Mouse (Mus musculus): Measurements from ENCODE around the gene Six5. TPM values are rescaled to one million over a fixed set of nuclear protein-coding genes. Genes with fewer than 3 reads are reported as not detected.
A peak's percentile ranks its signal among the peaks of the same experiment; 100 is the strongest.

Six5 gene
- total and polyA plus RNA-seq, 2 experiments from 2014 or later = 1.2 to 8.2 TPM

DNA sequence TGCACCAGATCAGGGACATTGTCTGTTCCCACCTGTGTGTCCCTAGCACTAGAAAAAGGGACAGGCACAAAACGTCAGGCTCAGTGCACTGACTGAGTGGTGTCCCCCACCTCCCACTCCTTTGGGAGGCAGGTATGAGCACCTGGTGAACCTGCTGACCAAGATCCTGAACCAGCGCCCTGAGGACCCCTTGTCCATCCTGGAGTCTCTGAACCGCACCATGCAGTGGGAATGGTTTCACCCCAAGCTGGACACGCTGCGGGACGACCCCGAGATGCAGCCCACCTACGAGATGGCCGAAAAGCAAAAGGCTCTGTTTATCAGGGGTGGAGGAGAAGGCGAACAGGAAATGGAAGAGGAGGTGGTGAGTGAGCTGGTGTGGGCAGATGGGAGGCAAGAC lies 37.0 kb upstream of the Six5 start:
- 90% methylated on average over 10 of the region's 10 CpGs for WGBS
- no peak overlapping the region for H3K4me3 ChIP-seq (ENCODE audit: low read depth, low read length)
- no peak for TF ChIP-seq CTCF (IDR thresholded peaks at IDR 0.05)

DNA sequence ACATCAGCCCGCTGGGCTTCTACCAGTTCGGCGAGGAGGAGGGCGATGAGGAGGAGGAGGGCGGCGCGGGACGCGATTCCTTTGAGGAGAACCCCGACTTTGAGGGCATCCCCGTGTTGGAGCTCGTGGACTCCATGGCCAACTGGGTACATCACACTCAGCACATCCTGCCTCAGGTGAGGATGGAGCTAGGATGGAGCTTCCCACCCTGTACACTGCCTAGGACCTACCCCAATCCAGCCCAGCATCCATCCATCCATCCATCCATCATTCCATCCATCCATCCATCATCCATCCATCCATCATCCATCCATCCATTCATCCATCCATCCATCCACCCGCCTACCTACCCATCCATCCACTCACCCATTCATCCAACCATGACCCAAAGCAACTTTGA lies 28.5 kb upstream of the Six5 start:
- H3K4me2 ChIP-seq (ENCODE audit: low read depth, low read length, poor library complexity, severe bottlenecking) = peak overlapping the region; percentile 16
- no peak for TF ChIP-seq CTCF (IDR thresholded peaks at IDR 0.05)
- WGBS = 58% methylated on average over 13 of the region's 13 CpGs
- H3K27me3 ChIP-seq (ENCODE audit: insufficient read depth, low read length) = peaks cover 27% of the 10 kb centered on the region
- no peaks in the 10 kb centered on the region for H3K36me3 ChIP-seq (ENCODE audit: insufficient read depth, low read length)
- no peak for ATAC-seq (ENCODE audit: low FRiP score)
- H3K9ac ChIP-seq (replicated peaks; ENCODE audit: low read length, poor library complexity, severe bottlenecking) = no peak overlapping the region
- H3K4me3 ChIP-seq (ENCODE audit: low read depth, low read length) = peak overlapping the region; percentile 12
- no peaks in the 10 kb centered on the region for H3K9me3 ChIP-seq (ENCODE audit: low read length)
- no peak overlapping the region for H3K27ac ChIP-seq (ENCODE audit: low read depth, low read length)
- H3K4me1 ChIP-seq (ENCODE audit: insufficient read depth, low read length) = no peaks in the 10 kb centered on the region
- DNase-seq (ENCODE audit: low spot score) = no peak

More for the DNA sequence above, 37.0 kb upstream of the Six5 start:
- Histone ChIP-seq H3K27ac (ENCODE audit: low read depth, low read length) (no peak overlapping the region), H3K4me2 (ENCODE audit: low read depth, low read length, poor library complexity, severe bottlenecking) (no peak overlapping the region), H3K9me3 (ENCODE audit: low read length) (no peaks in the 10 kb centered on the region), H3K27me3 (ENCODE audit: insufficient read depth, low read length) (no peaks in the 10 kb centered on the region), H3K9ac (replicated peaks; ENCODE audit: low read length, poor library complexity, severe bottlenecking) (no peak overlapping the region), H3K4me1 (ENCODE audit: insufficient read depth, low read length) (no peaks in the 10 kb centered on the region), H3K36me3 (ENCODE audit: insufficient read depth, low read length) (no peaks in the 10 kb centered on the region)
- ATAC-seq (ENCODE audit: low FRiP score) (no peak), DNase-seq (ENCODE audit: low spot score) (no peak)

DNA sequence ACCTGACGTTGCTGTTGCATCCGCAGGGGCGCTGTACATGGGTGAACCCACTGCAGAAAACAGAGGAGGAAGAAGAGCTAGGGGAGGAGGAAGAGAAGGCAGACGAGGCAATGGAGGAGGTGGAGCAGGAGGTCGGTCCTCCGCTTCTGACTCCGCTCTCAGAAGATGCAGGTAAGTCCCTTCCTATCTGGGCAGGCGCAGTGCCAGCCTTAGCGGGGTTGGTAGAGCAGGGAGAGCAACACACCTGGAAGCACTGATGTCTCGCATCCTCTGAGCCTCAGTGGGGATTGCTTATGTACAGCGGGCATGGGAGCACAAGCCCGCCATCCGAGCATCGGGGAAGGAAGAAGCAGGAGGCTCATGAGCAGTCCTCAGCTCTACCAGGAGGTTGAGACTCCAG lies 27.3 kb upstream of the Six5 start:
- no peak for TF ChIP-seq CTCF (IDR thresholded peaks at IDR 0.05)

DNA sequence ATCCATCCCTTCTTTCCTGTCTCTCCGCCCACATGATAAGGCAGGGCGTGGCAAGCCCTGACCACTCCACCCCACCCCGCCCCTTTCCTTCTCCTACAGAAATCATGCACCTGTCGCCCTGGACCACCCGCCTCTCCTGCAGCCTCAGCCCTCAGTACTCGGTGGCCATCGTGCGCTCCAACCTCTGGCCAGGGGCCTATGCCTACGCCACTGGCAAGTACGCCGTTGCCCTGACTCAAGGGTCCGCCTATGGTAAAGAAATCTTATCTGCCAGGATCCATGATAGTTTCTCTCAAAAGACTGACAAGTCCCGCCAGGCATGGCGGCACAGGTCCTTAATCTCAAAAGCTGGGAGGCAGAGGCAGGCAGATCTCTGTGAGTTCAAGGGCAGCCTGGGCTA lies 26.5 kb upstream of the Six5 start:
- WGBS = 72% methylated on average over 13 of the region's 14 CpGs
- DNase-seq (ENCODE audit: low spot score) = no peak
- ATAC-seq (ENCODE audit: low FRiP score) = no peak

More for the DNA sequence above, 27.3 kb upstream of the Six5 start:
- Histone ChIP-seq H3K4me1 (ENCODE audit: insufficient read depth, low read length) (no peaks in the 10 kb centered on the region), H3K9ac (replicated peaks; ENCODE audit: low read length, poor library complexity, severe bottlenecking) (no peak overlapping the region), H3K36me3 (ENCODE audit: insufficient read depth, low read length) (no peaks in the 10 kb centered on the region), H3K4me2 (ENCODE audit: low read depth, low read length, poor library complexity, severe bottlenecking) (no peak overlapping the region), H3K4me3 (ENCODE audit: low read depth, low read length) (no peak overlapping the region), H3K27ac (ENCODE audit: low read depth, low read length) (no peak overlapping the region), H3K27me3 (ENCODE audit: insufficient read depth, low read length) (peaks cover 27% of the 10 kb centered on the region), H3K9me3 (ENCODE audit: low read length) (no peaks in the 10 kb centered on the region)
- ATAC-seq (ENCODE audit: low FRiP score) (no peak), DNase-seq (ENCODE audit: low spot score) (no peak)
- 56% methylated on average over 14 of the region's 14 CpGs for WGBS

GRCm38 (mm10) chr7:19068707-19069106 lies 25.7 kb upstream of the Six5 start:
- Histone ChIP-seq H3K36me3 (ENCODE audit: insufficient read depth, low read length) (no peaks in the 10 kb centered on the region), H3K4me2 (ENCODE audit: low read depth, low read length, poor library complexity, severe bottlenecking) (no peak overlapping the region), H3K9me3 (ENCODE audit: low read length) (no peaks in the 10 kb centered on the region), H3K4me1 (ENCODE audit: insufficient read depth, low read length) (no peaks in the 10 kb centered on the region), H3K27ac (ENCODE audit: low read depth, low read length) (no peak overlapping the region), H3K27me3 (ENCODE audit: insufficient read depth, low read length) (peaks cover 27% of the 10 kb centered on the region), H3K9ac (replicated peaks; ENCODE audit: low read length, poor library complexity, severe bottlenecking) (no peak overlapping the region), H3K4me3 (ENCODE audit: low read depth, low read length) (no peak overlapping the region)
- peak; percentile 91 for TF ChIP-seq CTCF (IDR thresholded peaks at IDR 0.05)
- 3% methylated on average over 2 of the region's 2 CpGs for whole genome bisulfite sequencing
- DNase-seq (ENCODE audit: low spot score) = peak; percentile 76
- no peak for ATAC-seq (ENCODE audit: low FRiP score)

More for the DNA sequence above, 26.5 kb upstream of the Six5 start:
- no peak overlapping the region for H3K4me2 ChIP-seq (ENCODE audit: low read depth, low read length, poor library complexity, severe bottlenecking)
- no peak for TF ChIP-seq CTCF (IDR thresholded peaks at IDR 0.05)
- no peaks in the 10 kb centered on the region for H3K36me3 ChIP-seq (ENCODE audit: insufficient read depth, low read length)
- H3K27me3 ChIP-seq (ENCODE audit: insufficient read depth, low read length) = peaks cover 27% of the 10 kb centered on the region
- H3K4me1 ChIP-seq (ENCODE audit: insufficient read depth, low read length) = no peaks in the 10 kb centered on the region
- no peak overlapping the region for H3K27ac ChIP-seq (ENCODE audit: low read depth, low read length)
- H3K9me3 ChIP-seq (ENCODE audit: low read length) = no peaks in the 10 kb centered on the region
- H3K9ac ChIP-seq (replicated peaks; ENCODE audit: low read length, poor library complexity, severe bottlenecking) = no peak overlapping the region
- H3K4me3 ChIP-seq (ENCODE audit: low read depth, low read length) = no peak overlapping the region

- no peaks in the 10 kb centered on the region for H3K4me1 ChIP-seq (ENCODE audit: insufficient read depth, low read length)
- no peaks in the 10 kb centered on the region for H3K9me3 ChIP-seq (ENCODE audit: low read length)
- ATAC-seq (ENCODE audit: low FRiP score) (no peak), DNase-seq (ENCODE audit: low spot score) (peak; percentile 33)
- no peak overlapping the region for H3K4me3 ChIP-seq (ENCODE audit: low read depth, low read length)
- 46% methylated on average over 3 of the region's 3 CpGs for WGBS
- peaks cover 25% of the 10 kb centered on the region for H3K27me3 ChIP-seq (ENCODE audit: insufficient read depth, low read length)
- H3K9ac ChIP-seq (replicated peaks; ENCODE audit: low read length, poor library complexity, severe bottlenecking) = no peak overlapping the region
- TF ChIP-seq CTCF (IDR thresholded peaks at IDR 0.05) = peak; percentile 62
- no peak overlapping the region for H3K4me2 ChIP-seq (ENCODE audit: low read depth, low read length, poor library complexity, severe bottlenecking)
- no peaks in the 10 kb centered on the region for H3K36me3 ChIP-seq (ENCODE audit: insufficient read depth, low read length)
- no peak overlapping the region for H3K27ac ChIP-seq (ENCODE audit: low read depth, low read length)
These were observed 24.9 kb upstream of the Six5 start for GRCm38 (mm10) chr7:19069500-19069899.
